Mouse (Mus musculus) right cerebral cortex, postnatal 25 days (tissue): ENCODE results near the gene Ascl4.

Experiments
- DNase-seq: peaks from one replicate; pipeline ENCODE4 v3.0.0; 2022

Gene Ascl4

GRCm38 (mm10) chr10:85969894-85970620, 42.6 kb downstream of the Ascl4 start:
- no peak for DNase-seq

- DNase-seq, result no peak
These were observed 44.3 kb downstream of the Ascl4 start for GRCm38 (mm10) chr10:85971826-85972225.

- DNase-seq, result no peak
These were observed 45.4 kb downstream of the Ascl4 start for GRCm38 (mm10) chr10:85972915-85973314.

- DNase-seq, result no peak
These were observed 62.1 kb downstream of the Ascl4 start for GRCm38 (mm10) chr10:85989412-85990115.

DNA sequence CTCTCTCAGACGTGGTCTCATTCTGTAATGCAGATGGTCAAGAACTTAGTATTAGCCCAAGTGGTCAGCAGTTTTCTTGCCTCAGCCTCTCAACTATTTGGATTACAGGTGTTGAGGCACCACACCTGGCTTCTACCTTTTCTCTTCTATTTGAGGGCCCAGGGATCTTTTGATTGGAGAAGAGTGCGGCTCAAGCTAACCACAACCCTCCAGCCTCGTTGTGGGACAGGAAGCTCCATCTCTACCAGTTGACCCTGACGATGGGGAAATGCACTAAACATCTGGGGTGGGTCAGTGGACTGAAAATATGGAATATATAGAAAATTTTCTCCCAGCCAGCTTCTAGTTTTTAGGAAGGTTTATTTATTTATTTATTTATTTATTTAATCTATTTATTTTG, 64.9 kb downstream of the Ascl4 start:
- DNase-seq, result no peak

GRCm38 (mm10) chr10:85993836-85994235, 66.4 kb downstream of the Ascl4 start:
- no peak for DNase-seq

DNA sequence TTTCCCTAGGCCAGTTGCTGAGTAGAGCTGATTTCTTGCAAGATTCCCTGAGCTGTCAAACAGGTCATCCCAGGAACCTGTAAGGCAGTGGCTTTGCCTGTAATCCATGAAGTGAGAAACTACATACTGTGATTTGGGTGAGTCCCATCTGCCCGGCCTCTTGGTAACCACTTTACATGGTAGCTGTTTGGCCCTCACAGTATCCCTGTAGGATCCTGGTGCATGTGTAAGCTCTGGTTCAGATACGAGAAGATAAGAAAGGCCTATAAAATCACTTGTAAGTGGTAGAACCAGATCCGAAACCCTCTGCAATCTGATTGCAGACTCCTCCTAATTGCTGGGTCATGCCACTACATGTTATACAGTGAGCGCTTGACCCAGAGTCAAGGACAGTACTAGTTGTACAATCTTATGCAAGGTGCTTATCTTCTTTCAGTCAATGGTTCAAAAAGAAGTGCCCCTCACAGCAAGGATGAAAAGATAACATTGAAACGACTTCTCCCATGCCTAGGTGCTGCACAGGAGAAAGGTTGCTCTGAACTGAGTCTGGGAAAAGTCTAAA, 67.1 kb downstream of the Ascl4 start:
- no peak for DNase-seq
